Mouse (Mus musculus) forebrain, embryonic 16.5 days (tissue): ENCODE results near the gene Zfp524. TPM values are rescaled to one million over a fixed set of nuclear protein-coding genes. Genes with fewer than 3 reads are reported as not detected.
A peak's percentile ranks its signal among the peaks of the same experiment; 100 is the strongest.

Experiments used
- ATAC-seq: fragments of 200-750 bp; cut with Nextera tagmentation; 2 replicates; pipeline ENCODE4 v1.8.0; 2017; ENCODE audit warnings: mild to moderate bottlenecking, moderate library complexity
- H3K27ac ChIP-seq: fragments of 300-500 bp; sonication (generic); 2 replicates; pipeline ENCODE4 v1.5.1; 2014; ENCODE audit warnings: low read length, control low read depth
- H3K27me3 ChIP-seq: fragments of 300-500 bp; sonication (generic); replicated peaks from 2 replicates; pipeline ENCODE4 v1.6.1; 2014; ENCODE audit warnings: low read length; ENCODE audit not compliant: control insufficient read depth, insufficient read depth
- H3K36me3 ChIP-seq: fragments of 300-500 bp; sonication (generic); 2 replicates; pipeline ENCODE4 v1.6.1; 2014; ENCODE audit not compliant: control insufficient read depth, insufficient read depth
- H3K4me1 ChIP-seq: fragments of 300-500 bp; sonication (generic); replicated peaks from 2 replicates; pipeline ENCODE4 v1.6.1; 2014; ENCODE audit warnings: low read length; ENCODE audit not compliant: control insufficient read depth, insufficient read depth
- H3K4me2 ChIP-seq: fragments of 300-500 bp; sonication (generic); 2 replicates; pipeline ENCODE4 v1.6.1; 2014; ENCODE audit warnings: mild to moderate bottlenecking, low read length, control low read depth
- H3K4me3 ChIP-seq: fragments of 300-500 bp; sonication (generic); replicated peaks from 2 replicates; pipeline ENCODE4 v1.5.1; 2014; ENCODE audit warnings: mild to moderate bottlenecking, low read length, control low read depth
- H3K9ac ChIP-seq: fragments of 300-500 bp; sonication (generic); replicated peaks from 2 replicates; pipeline ENCODE4 v1.6.1; 2014; ENCODE audit warnings: low read depth, low read length, control low read depth
- H3K9me3 ChIP-seq: fragments of 300-500 bp; sonication (generic); 2 replicates; pipeline ENCODE4 v1.6.1; 2016; ENCODE audit warnings: low read length; ENCODE audit not compliant: control insufficient read depth
- WGBS: fragments of 180-500 bp; shearing (Covaris S2); extraction: QIAGEN DNeasy Blood & Tissue Kit; methylation state at CpG from one replicate; pipeline ENCODE4 v1.1.7; 2014; 5-methylcytosine and 5-hydroxymethylcytosine counted together
- polyA plus RNA-seq: library from polyadenylated mRNA; unstranded; fragments of >200 nt; fragmentation: Nextera tagmentation; extraction: Ambion mirVana; gene quantifications from 2 replicates; pipeline ENCODE4 v1.2.1, GENCODE M21; 2015

Zfp524 gene
- polyA plus RNA-seq, 1 experiment from 2014 or later = 11.3 TPM

DNA sequence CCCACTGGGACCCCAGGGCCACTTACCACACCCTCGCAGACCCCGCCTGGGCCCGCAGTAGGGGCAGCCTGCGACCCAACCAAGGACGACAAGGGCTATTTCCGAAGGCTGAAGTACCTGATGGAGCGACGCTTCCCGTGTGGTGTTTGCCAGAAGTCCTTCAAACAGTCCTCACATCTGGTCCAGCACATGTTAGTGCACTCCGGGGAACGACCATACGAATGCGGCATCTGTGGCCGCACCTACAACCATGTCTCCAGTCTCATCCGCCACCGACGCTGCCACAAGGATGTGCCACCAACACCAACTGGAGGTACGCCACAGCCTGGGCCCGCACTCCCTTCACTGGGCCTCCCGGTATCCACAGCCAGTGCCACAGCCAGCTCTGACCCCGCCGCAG, 15.3 kb downstream of the Zfp524 start:
- no peak overlapping the region for H3K4me3 ChIP-seq
- WGBS = 96% methylated on average over 22 of the region's 22 CpGs

GRCm38 (mm10) chr7:5029946-5030345, 15.7 kb downstream of the Zfp524 start:
- Histone ChIP-seq H3K4me2 (no peak overlapping the region), H3K4me3 (no peak overlapping the region), H3K27me3 (no peaks in the 10 kb centered on the region), H3K4me1 (no peaks in the 10 kb centered on the region), H3K9me3 (peaks cover 18% of the 10 kb centered on the region), H3K27ac (no peak overlapping the region), H3K9ac (no peak overlapping the region), H3K36me3 (peaks cover 51% of the 10 kb centered on the region)
- no peak for ATAC-seq
- WGBS = 92% methylated on average over 21 of the region's 21 CpGs

More for the DNA sequence above, 15.3 kb downstream of the Zfp524 start:
- Histone ChIP-seq H3K4me2 (no peak overlapping the region), H3K36me3 (peaks cover 50% of the 10 kb centered on the region), H3K27ac (no peak overlapping the region), H3K9me3 (peaks cover 18% of the 10 kb centered on the region), H3K9ac (no peak overlapping the region), H3K27me3 (no peaks in the 10 kb centered on the region), H3K4me1 (no peaks in the 10 kb centered on the region)
- no peak for ATAC-seq

DNA sequence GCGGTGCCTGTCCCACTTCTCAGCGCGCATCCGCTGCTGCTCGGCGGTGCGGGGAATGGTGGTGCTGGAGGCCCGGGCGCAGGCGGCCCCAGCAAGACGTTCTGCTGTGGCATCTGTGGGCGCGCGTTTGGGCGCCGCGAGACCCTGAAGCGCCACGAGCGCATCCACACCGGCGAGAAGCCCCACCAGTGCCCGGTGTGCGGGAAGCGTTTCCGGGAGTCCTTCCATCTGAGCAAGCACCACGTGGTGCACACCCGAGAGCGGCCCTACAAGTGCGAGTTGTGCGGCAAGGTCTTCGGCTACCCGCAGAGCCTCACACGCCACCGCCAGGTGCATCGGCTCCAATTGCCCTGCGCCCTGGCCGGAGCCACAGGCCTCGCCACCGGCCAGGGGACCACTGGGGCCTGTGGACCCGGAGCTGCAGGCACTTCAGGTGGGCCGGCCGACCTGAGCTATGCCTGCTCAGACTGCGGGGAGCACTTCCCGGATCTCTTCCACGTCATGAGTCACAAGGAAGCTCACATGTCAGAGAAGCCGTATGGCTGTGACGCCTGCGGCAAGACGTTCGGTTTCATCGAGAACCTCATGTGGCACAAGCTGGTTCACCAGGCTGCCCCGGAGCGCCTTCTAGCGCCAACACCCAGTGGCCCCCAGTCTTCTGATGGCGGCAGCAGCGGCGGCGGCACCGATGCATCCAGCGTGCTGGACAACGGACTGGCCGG, 16.5 kb downstream of the Zfp524 start:
- Histone ChIP-seq H3K9ac (no peak overlapping the region), H3K4me2 (no peak overlapping the region), H3K27ac (no peak overlapping the region), H3K4me3 (no peak overlapping the region), H3K36me3 (peaks cover 53% of the 10 kb centered on the region), H3K27me3 (no peaks in the 10 kb centered on the region), H3K4me1 (no peaks in the 10 kb centered on the region), H3K9me3 (peaks cover 18% of the 10 kb centered on the region)
- no peak for ATAC-seq
- 86% methylated on average over 63 of the region's 63 CpGs for WGBS

DNA sequence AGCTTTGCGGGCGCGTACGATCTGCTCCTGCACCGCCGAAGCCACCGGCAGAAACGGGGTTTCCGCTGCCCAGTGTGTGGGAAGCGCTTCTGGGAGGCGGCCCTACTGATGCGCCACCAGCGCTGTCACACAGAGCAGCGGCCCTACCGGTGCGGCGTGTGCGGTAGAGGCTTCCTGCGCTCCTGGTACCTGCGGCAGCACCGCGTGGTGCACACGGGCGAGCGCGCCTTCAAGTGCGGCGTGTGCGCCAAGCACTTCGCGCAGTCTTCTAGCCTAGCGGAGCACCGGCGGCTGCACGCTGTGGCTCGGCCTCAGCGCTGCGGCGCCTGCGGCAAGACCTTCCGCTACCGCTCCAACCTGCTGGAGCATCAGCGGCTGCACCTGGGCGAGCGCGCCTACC, 17.3 kb downstream of the Zfp524 start:
- Histone ChIP-seq H3K36me3 (peaks cover 54% of the 10 kb centered on the region), H3K27ac (no peak overlapping the region), H3K27me3 (no peaks in the 10 kb centered on the region), H3K9ac (no peak overlapping the region), H3K9me3 (peaks cover 18% of the 10 kb centered on the region), H3K4me3 (no peak overlapping the region), H3K4me1 (no peaks in the 10 kb centered on the region), H3K4me2 (no peak overlapping the region)
- WGBS = 79% methylated on average over 46 of the region's 46 CpGs
- ATAC-seq = 0 out of 2 replicates have a peak, but pooled peaks have one; percentile 19

GRCm38 (mm10) chr7:5033818-5034217, 19.6 kb downstream of the Zfp524 start, which contains the start of gene 4632433K11Rik:
TSS of gene 4632433K11Rik (plus strand) at chr7:5034118.
- ATAC-seq = no peak
- Histone ChIP-seq H3K27ac (no peak within 1 kb of the TSS), H3K9me3 (peaks cover 18% of the 10 kb centered on the region), H3K4me2 (no peak within 1 kb of the TSS), H3K36me3 (peaks cover 53% of the 10 kb centered on the region), H3K27me3 (no peaks in the 10 kb centered on the region), H3K4me1 (peaks cover 9% of the 10 kb centered on the region), H3K4me3 (no peak within 1 kb of the TSS), H3K9ac (no peak within 1 kb of the TSS)
- 94% methylated on average over 3 of the region's 3 CpGs for WGBS

DNA sequence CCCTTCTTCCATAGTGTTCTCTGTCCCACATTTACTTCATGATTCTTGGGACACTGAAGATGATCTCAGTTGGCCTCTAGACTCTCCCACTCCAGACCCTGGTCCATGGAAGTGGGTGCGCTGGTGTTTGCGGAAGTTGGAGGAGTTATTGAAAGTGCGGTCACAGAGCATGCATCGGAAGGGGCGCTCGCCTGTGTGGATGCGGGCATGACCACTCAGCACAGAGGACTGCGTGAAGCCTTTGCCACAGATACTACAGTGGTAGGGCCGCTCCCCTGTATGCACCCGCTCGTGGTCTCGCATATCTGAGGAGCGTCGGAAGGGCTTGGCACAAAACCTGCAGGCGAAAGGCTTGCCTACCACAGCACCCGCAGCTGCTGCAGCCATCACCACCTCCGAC, 21.4 kb downstream of the Zfp524 start:
- peaks cover 16% of the 10 kb centered on the region for H3K4me1 ChIP-seq
- ATAC-seq = no peak
- H3K4me2 ChIP-seq = no peak overlapping the region
- no peak overlapping the region for H3K9ac ChIP-seq
- peaks cover 9% of the 10 kb centered on the region for H3K9me3 ChIP-seq
- H3K4me3 ChIP-seq = no peak overlapping the region
- no peaks in the 10 kb centered on the region for H3K27me3 ChIP-seq
- WGBS = 96% methylated on average over 17 of the region's 17 CpGs
- no peak overlapping the region for H3K27ac ChIP-seq
- peaks cover 35% of the 10 kb centered on the region for H3K36me3 ChIP-seq

DNA sequence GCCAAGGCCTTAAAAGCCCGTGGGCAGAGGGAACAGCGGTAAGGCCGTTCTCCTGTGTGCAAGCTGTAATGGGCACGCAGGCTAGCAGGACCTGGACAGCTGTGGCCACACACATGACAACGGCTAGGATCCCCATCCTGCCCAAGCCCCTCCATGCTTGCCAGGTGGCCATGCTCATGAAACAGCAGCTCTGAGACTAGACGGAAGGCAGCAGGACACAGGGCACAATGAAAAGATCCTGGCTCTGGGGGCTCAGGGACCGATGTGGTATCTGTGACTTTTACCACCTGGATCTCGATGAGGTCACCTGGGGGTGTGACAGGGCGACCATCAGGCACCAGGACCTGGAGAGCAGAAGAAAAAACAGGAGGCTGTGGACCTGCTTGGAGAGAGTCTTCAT, 21.9 kb downstream of the Zfp524 start:
- ATAC-seq = no peak
- Histone ChIP-seq H3K9me3 (peaks cover 4% of the 10 kb centered on the region), H3K4me3 (no peak overlapping the region), H3K4me2 (no peak overlapping the region), H3K27me3 (no peaks in the 10 kb centered on the region), H3K4me1 (peaks cover 16% of the 10 kb centered on the region), H3K36me3 (peaks cover 30% of the 10 kb centered on the region), H3K9ac (no peak overlapping the region), H3K27ac (no peak overlapping the region)
- WGBS = 92% methylated on average over 9 of the region's 9 CpGs

DNA sequence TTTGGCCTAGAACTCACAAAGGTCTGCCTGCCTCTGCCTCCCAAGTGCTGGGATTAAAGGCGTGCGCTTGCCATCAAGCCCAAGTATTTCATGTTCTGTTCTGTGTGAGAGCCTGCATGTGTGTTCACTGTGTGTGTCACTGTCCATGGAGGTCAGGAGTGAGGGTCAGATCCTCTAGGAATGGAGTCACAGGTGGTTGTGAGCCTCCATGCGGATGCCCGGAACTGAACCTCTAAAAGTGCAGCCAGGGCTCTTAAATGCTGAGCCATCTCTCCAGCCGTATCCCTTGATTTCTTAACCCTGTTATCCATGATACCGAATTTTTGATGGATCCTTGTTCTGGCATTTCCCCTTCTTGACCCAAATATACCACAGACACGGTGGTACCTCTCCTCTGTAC, 22.8 kb downstream of the Zfp524 start:
- Histone ChIP-seq H3K4me3 (no peak overlapping the region), H3K4me2 (no peak overlapping the region), H3K9ac (no peak overlapping the region), H3K27me3 (no peaks in the 10 kb centered on the region), H3K36me3 (peaks cover 21% of the 10 kb centered on the region), H3K27ac (no peak overlapping the region), H3K4me1 (peaks cover 16% of the 10 kb centered on the region), H3K9me3 (no peaks in the 10 kb centered on the region)
- no peak for ATAC-seq
- WGBS = 93% methylated on average over 7 of the region's 7 CpGs

GRCm38 (mm10) chr7:5037467-5037866, 23.3 kb downstream of the Zfp524 start:
- H3K9ac ChIP-seq = no peak overlapping the region
- WGBS = 88% methylated on average over 8 of the region's 8 CpGs
- no peaks in the 10 kb centered on the region for H3K9me3 ChIP-seq
- H3K4me2 ChIP-seq = peak overlapping the region; percentile 69
- no peak for ATAC-seq
- H3K27me3 ChIP-seq = no peaks in the 10 kb centered on the region
- H3K4me3 ChIP-seq = peak overlapping the region; percentile 84
- H3K4me1 ChIP-seq = peaks cover 16% of the 10 kb centered on the region
- peaks cover 17% of the 10 kb centered on the region for H3K36me3 ChIP-seq
- peak overlapping the region; percentile 96 for H3K27ac ChIP-seq
